Mouse (Mus musculus): ENCODE data around the gene Arhgef5. TPM values are rescaled to one million over a fixed set of nuclear protein-coding genes. Genes with fewer than 3 reads are reported as not detected.

Arhgef5 gene
- total RNA-seq, 1 experiment, result 10.1 TPM

GRCm38 (mm10) chr6:43274123-43274522 is 8.7 kb downstream of the Arhgef5 start:
- no peak overlapping the region for H3K27ac ChIP-seq (ENCODE audit: insufficient read depth, low read depth, low read length, poor library complexity, severe bottlenecking)
- TF ChIP-seq HCFC1 (IDR thresholded peaks at IDR 0.05; ENCODE audit: borderline replicate concordance, insufficient read depth, low read length) (no peak), CHD2 (IDR thresholded peaks at IDR 0.05; ENCODE audit: low read depth, low read length) (no peak), MAFK (IDR thresholded peaks at IDR 0.05; ENCODE audit: insufficient read depth, low read depth, low read length) (no peak), ZNF384 (IDR thresholded peaks at IDR 0.05; ENCODE audit: low read depth, low read length) (no peak), ZC3H11A (IDR thresholded peaks at IDR 0.05; ENCODE audit: borderline replicate concordance, low read depth, low read length) (no peak)
- H3K36me3 ChIP-seq (ENCODE audit: control insufficient read depth, insufficient read depth, low read length, poor library complexity, severe bottlenecking), result no peaks in the 10 kb centered on the region
- no peak for DNase-seq (ENCODE audit: low read depth, low spot score)
- in situ Hi-C loops (cut with MboI; ENCODE audit: low sequenced_read_pairs in 2 of 2, unreplicated experiment in 2 of 2), result no loop called here
- H3K4me3 ChIP-seq (ENCODE audit: insufficient read depth in 1 of 2, low read depth in 1 of 2, low read length in 2 of 2, poor library complexity in 1 of 2, severe bottlenecking in 1 of 2), result no peak overlapping the region
- H3K4me1 ChIP-seq (ENCODE audit: control insufficient read depth in 2 of 2, insufficient read depth in 2 of 2, low read length in 2 of 2, poor library complexity in 1 of 2), result no peaks in the 10 kb centered on the region
- no peak overlapping the region for H3K9ac ChIP-seq (ENCODE audit: insufficient read depth, low read depth, low read length, poor library complexity, severe bottlenecking)
- H3K9me3 ChIP-seq (ENCODE audit: control insufficient read depth, insufficient read depth, low read depth, low read length), result no peaks in the 10 kb centered on the region

GRCm38 (mm10) chr6:43278247-43278646 is 12.9 kb downstream of the Arhgef5 start:
- in situ Hi-C loops (cut with MboI; ENCODE audit: low sequenced_read_pairs in 2 of 2, unreplicated experiment in 2 of 2), result no loop called here
- no peaks in the 10 kb centered on the region for H3K9me3 ChIP-seq (ENCODE audit: control insufficient read depth, insufficient read depth, low read depth, low read length)
- no peak overlapping the region for H3K4me3 ChIP-seq (ENCODE audit: insufficient read depth in 1 of 2, low read depth in 1 of 2, low read length in 2 of 2, poor library complexity in 1 of 2, severe bottlenecking in 1 of 2)
- no peaks in the 10 kb centered on the region for H3K36me3 ChIP-seq (ENCODE audit: control insufficient read depth, insufficient read depth, low read length, poor library complexity, severe bottlenecking)
- no peak overlapping the region for H3K9ac ChIP-seq (ENCODE audit: insufficient read depth, low read depth, low read length, poor library complexity, severe bottlenecking)
- no peak for DNase-seq (ENCODE audit: low read depth, low spot score)
- TF ChIP-seq ZNF384 (IDR thresholded peaks at IDR 0.05; ENCODE audit: low read depth, low read length) (no peak), MAFK (IDR thresholded peaks at IDR 0.05; ENCODE audit: insufficient read depth, low read depth, low read length) (no peak), CHD2 (IDR thresholded peaks at IDR 0.05; ENCODE audit: low read depth, low read length) (no peak), ZC3H11A (IDR thresholded peaks at IDR 0.05; ENCODE audit: borderline replicate concordance, low read depth, low read length) (no peak), HCFC1 (IDR thresholded peaks at IDR 0.05; ENCODE audit: borderline replicate concordance, insufficient read depth, low read length) (no peak)
- H3K4me1 ChIP-seq (ENCODE audit: control insufficient read depth in 2 of 2, insufficient read depth in 2 of 2, low read length in 2 of 2, poor library complexity in 1 of 2), result no peaks in the 10 kb centered on the region
- no peak overlapping the region for H3K27ac ChIP-seq (ENCODE audit: insufficient read depth, low read depth, low read length, poor library complexity, severe bottlenecking)

DNA sequence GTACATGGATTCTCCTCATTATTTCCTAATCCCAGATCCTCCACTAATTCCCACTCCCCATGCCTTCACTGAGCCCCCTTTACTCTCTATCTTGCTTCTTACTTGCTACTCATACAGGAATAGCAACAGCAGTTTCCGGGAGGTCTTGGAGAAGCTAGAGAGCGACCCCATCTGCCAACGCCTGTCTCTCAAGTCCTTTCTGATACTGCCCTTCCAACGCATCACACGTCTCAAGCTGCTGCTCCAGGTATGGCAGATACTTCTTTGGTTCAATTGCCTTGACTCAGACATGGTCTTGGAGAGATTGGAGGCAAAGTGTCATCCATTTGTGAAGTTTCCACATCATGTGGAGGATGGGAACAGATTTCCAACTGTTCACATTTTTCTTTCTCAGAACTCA is 15.1 kb downstream of the Arhgef5 start:
- in situ Hi-C loops (cut with MboI; ENCODE audit: low sequenced_read_pairs in 2 of 2, unreplicated experiment in 2 of 2), result no loop called here
- no peak for TF ChIP-seq CHD2 (IDR thresholded peaks at IDR 0.05; ENCODE audit: low read depth, low read length)
- no peaks in the 10 kb centered on the region for H3K36me3 ChIP-seq (ENCODE audit: control insufficient read depth, insufficient read depth, low read length, poor library complexity, severe bottlenecking)
- no peaks in the 10 kb centered on the region for H3K4me1 ChIP-seq (ENCODE audit: control insufficient read depth in 2 of 2, insufficient read depth in 2 of 2, low read length in 2 of 2, poor library complexity in 1 of 2)
- DNase-seq (ENCODE audit: low read depth, low spot score), result no peak
- no peak overlapping the region for H3K4me3 ChIP-seq (ENCODE audit: insufficient read depth in 1 of 2, low read depth in 1 of 2, low read length in 2 of 2, poor library complexity in 1 of 2, severe bottlenecking in 1 of 2)
- no peaks in the 10 kb centered on the region for H3K9me3 ChIP-seq (ENCODE audit: control insufficient read depth, insufficient read depth, low read depth, low read length)
- H3K27ac ChIP-seq (ENCODE audit: insufficient read depth, low read depth, low read length, poor library complexity, severe bottlenecking), result no peak overlapping the region
- H3K9ac ChIP-seq (ENCODE audit: insufficient read depth, low read depth, low read length, poor library complexity, severe bottlenecking), result no peak overlapping the region

DNA sequence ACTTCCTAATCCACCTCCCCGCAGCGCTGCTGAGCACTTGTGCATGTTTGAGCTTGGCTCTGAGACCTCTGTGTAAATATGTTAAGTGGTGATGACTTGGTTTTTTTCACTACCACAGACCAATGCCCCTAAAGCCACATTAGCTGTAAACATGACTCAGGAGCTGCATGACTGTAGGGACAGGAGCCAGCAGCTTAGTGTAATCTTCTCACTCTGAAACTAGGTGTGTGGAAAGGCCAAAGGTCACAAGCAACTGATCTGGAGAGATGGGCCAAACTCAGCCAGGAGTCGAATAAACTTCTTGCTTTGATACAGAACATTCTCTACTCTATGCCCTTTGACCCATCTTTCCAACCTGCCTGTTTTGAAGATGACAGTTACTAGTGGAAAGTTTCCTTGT is 26.7 kb downstream of the Arhgef5 start:
- Histone ChIP-seq H3K36me3 (ENCODE audit: control insufficient read depth, insufficient read depth, low read length, poor library complexity, severe bottlenecking) (no peaks in the 10 kb centered on the region), H3K27ac (ENCODE audit: insufficient read depth, low read depth, low read length, poor library complexity, severe bottlenecking) (no peak overlapping the region), H3K9me3 (ENCODE audit: control insufficient read depth, insufficient read depth, low read depth, low read length) (no peaks in the 10 kb centered on the region), H3K4me1 (ENCODE audit: control insufficient read depth in 2 of 2, insufficient read depth in 2 of 2, low read length in 2 of 2, poor library complexity in 1 of 2) (peaks cover 0 to 2% of the 10 kb centered on the region in 2 experiments; a peak in 1 of 4 replicates), H3K4me3 (ENCODE audit: insufficient read depth in 1 of 2, low read depth in 1 of 2, low read length in 2 of 2, poor library complexity in 1 of 2, severe bottlenecking in 1 of 2) (no peak overlapping the region), H3K9ac (ENCODE audit: insufficient read depth, low read depth, low read length, poor library complexity, severe bottlenecking) (no peak overlapping the region)
- in situ Hi-C loops (cut with MboI; ENCODE audit: low sequenced_read_pairs in 2 of 2, unreplicated experiment in 2 of 2), result no loop called here
- DNase-seq (ENCODE audit: low read depth, low spot score), result no peak
- no peak for TF ChIP-seq MAFK (IDR thresholded peaks at IDR 0.05; ENCODE audit: insufficient read depth, low read depth, low read length)
- no peak for TF ChIP-seq CHD2 (IDR thresholded peaks at IDR 0.05; ENCODE audit: low read depth, low read length)
- TF ChIP-seq HCFC1 (IDR thresholded peaks at IDR 0.05; ENCODE audit: borderline replicate concordance, insufficient read depth, low read length), result no peak
- TF ChIP-seq ZNF384 (IDR thresholded peaks at IDR 0.05; ENCODE audit: low read depth, low read length), result no peak
- no peak for TF ChIP-seq ZC3H11A (IDR thresholded peaks at IDR 0.05; ENCODE audit: borderline replicate concordance, low read depth, low read length)

- Histone ChIP-seq H3K4me3 (ENCODE audit: insufficient read depth in 1 of 2, low read depth in 1 of 2, low read length in 2 of 2, poor library complexity in 1 of 2, severe bottlenecking in 1 of 2) (no peak overlapping the region), H3K9ac (ENCODE audit: insufficient read depth, low read depth, low read length, poor library complexity, severe bottlenecking) (no peak overlapping the region), H3K4me1 (ENCODE audit: control insufficient read depth in 2 of 2, insufficient read depth in 2 of 2, low read length in 2 of 2, poor library complexity in 1 of 2) (peaks cover 0 to 2% of the 10 kb centered on the region in 2 experiments; a peak in 1 of 4 replicates), H3K36me3 (ENCODE audit: control insufficient read depth, insufficient read depth, low read length, poor library complexity, severe bottlenecking) (no peaks in the 10 kb centered on the region), H3K27ac (ENCODE audit: insufficient read depth, low read depth, low read length, poor library complexity, severe bottlenecking) (no peak overlapping the region), H3K9me3 (ENCODE audit: control insufficient read depth, insufficient read depth, low read depth, low read length) (no peaks in the 10 kb centered on the region)
- TF ChIP-seq MAFK (IDR thresholded peaks at IDR 0.05; ENCODE audit: insufficient read depth, low read depth, low read length), result no peak
- no peak for TF ChIP-seq ZC3H11A (IDR thresholded peaks at IDR 0.05; ENCODE audit: borderline replicate concordance, low read depth, low read length)
- no peak for TF ChIP-seq CHD2 (IDR thresholded peaks at IDR 0.05; ENCODE audit: low read depth, low read length)
- TF ChIP-seq ZNF384 (IDR thresholded peaks at IDR 0.05; ENCODE audit: low read depth, low read length), result no peak
- TF ChIP-seq HCFC1 (IDR thresholded peaks at IDR 0.05; ENCODE audit: borderline replicate concordance, insufficient read depth, low read length), result no peak
- in situ Hi-C loops (cut with MboI; ENCODE audit: low sequenced_read_pairs in 2 of 2, unreplicated experiment in 2 of 2), result no loop called here
- DNase-seq (ENCODE audit: low read depth, low spot score), result no peak
Observed at GRCm38 (mm10) chr6:43292471-43293076, 27.2 kb downstream of the Arhgef5 start.
